Mouse (Mus musculus) ES-E14 (cell line): Measurements from ENCODE around the gene Mef2b.

ENCODE experiments used
- HCFC1 ChIP-seq: IDR thresholded peaks from 2 replicates; pipeline ENCODE4 v1.6.1; 2012; ENCODE audit warnings: low read length, inconsistent platforms, borderline replicate concordance; ENCODE audit not compliant: insufficient read depth
- MAFK ChIP-seq: IDR thresholded peaks from 2 replicates; pipeline ENCODE4 v1.6.1; 2014; ENCODE audit warnings: mild to moderate bottlenecking, low read depth, low read length, inconsistent platforms; ENCODE audit not compliant: insufficient read depth
- ZC3H11A ChIP-seq: IDR thresholded peaks from 2 replicates; pipeline ENCODE4 v1.6.1; 2012; ENCODE audit warnings: low read depth, mild to moderate bottlenecking, inconsistent platforms, low read length, borderline replicate concordance
- ZNF384 ChIP-seq: IDR thresholded peaks from 2 replicates; pipeline ENCODE4 v1.6.1; 2012; ENCODE audit warnings: low read depth, low read length, inconsistent platforms

GRCm38 (mm10) chr8:70159211-70159610 lies 19.7 kb downstream of the Mef2b start:
- no peak for TF ChIP-seq HCFC1
- TF ChIP-seq ZNF384 = no peak
- no peak for TF ChIP-seq ZC3H11A
- no peak for TF ChIP-seq MAFK
